Mouse (Mus musculus) gastrocnemius, adult 18-20 months (tissue): ENCODE data around the gene Trcg1. TPM values are rescaled to one million over a fixed set of nuclear protein-coding genes. Genes with fewer than 3 reads are reported as not detected.

Source experiments
- DNase-seq: peaks from one replicate; pipeline ENCODE4 v3.0.0; 2021; ENCODE audit warnings: low spot score
- total RNA-seq, 2 experiments: library from RNA; stranded (reverse); gene quantifications; 2 replicates each; pipeline ENCODE4 v1.2.3; 2021

Trcg1 gene
- total RNA-seq, 2 experiments from 2014 or later = not detected

GRCm38 (mm10) chr9:57295666-57296065, 59.3 kb downstream of the Trcg1 start:
- no peak for DNase-seq

GRCm38 (mm10) chr9:57296277-57296676, 59.9 kb downstream of the Trcg1 start:
- DNase-seq = no peak

DNA sequence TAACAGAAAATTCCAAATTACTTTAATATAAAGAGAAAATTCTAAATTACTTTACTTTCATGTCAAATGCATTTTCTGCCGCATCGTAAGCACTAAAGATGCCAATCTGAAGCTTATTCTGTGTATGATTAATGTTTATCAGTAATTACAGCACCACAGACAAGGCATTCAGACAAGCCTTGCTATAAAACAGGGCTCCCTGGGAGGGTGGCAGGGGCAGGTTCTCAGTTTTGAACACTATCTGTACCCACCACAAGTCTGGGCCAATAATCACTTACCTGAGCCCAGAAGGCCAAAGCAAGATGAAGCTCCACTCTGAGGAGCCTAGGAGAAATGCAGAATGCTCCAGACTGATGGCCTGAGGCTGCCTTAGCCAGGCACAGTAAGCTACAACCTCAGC, 61.6 kb downstream of the Trcg1 start:
- no peak for DNase-seq

Other genes starting within 250 kb of the Trcg1 start
- gene Ptpn9, start 241.6 kb upstream of the Trcg1 start, total RNA-seq = 1 to 10 TPM; 3.3 to 4.7 TPM
- gene Sin3a, start 164.5 kb upstream of the Trcg1 start, total RNA-seq = 10 to 100 TPM; 15.3 to 17.3 TPM
- gene Man2c1, start 105.9 kb upstream of the Trcg1 start, total RNA-seq = 10 to 100 TPM; 25.4 to 31.6 TPM
- gene Neil1, start 88.3 kb upstream of the Trcg1 start, total RNA-seq = 1 to 10 TPM; 5.8 to 6.2 TPM
- 10 to 100 TPM; 26.6 to 29.1 TPM for gene Commd4, start 78.2 kb upstream of the Trcg1 start, total RNA-seq
- gene 1700017B05Rik, start 26.1 kb downstream of the Trcg1 start, total RNA-seq = 1 to 10 TPM; 2.9 to 4.0 TPM
- gene Ppcdc, start 203.6 kb downstream of the Trcg1 start, total RNA-seq = 1 to 10 TPM; 6.5 to 7.9 TPM
- gene Scamp5, start 231.5 kb downstream of the Trcg1 start, total RNA-seq = 1 to 10 TPM in 1 of 2 experiments, under 1 TPM in 1; 0.98 to 1.2 TPM